Mouse (Mus musculus): ENCODE data around the gene Dclk3.

The Dclk3 gene

GRCm38 (mm10) chr9:111438904-111439835, at the start of gene Dclk3:
Dclk3 (plus strand) TSS chr9:111439081.
- peak; percentile 31 for DNase-seq (ENCODE audit: low spot score)

- DNase-seq (ENCODE audit: low spot score), result no peak
These were observed 48.9 kb upstream of the Dclk3 start for GRCm38 (mm10) chr9:111390016-111390415.

GRCm38 (mm10) chr9:111391036-111391435, 47.8 kb upstream of the Dclk3 start:
- DNase-seq (ENCODE audit: low spot score), result no peak

DNA sequence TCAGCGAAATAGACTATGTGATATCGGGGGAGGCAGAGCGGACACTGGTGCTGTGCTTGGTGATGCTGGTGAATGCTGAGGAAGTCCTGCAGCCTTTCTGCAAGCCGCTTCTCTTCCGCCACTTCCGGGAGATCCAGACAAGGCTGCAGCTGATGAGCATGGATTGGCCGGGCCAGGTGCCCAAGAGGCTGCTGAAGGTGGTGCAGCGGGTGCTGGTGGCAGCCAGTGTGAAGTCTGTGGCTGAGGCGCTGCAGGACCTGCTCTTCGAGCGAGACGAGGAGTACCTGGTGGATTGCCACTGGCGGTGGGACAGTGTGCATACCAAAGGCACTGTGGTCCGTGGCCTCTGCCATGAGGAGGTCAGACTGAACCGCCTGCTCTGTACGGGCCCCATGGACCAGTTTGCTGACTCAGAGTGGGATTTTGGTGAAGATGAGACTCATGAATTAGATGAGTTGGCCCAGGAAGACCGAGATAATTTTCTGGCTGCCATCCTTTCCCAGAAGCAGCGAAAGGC, 46.9 kb upstream of the Dclk3 start:
- DNase-seq (ENCODE audit: low spot score), result no peak

- no peak for DNase-seq (ENCODE audit: low spot score)
These were observed 43.6 kb upstream of the Dclk3 start for GRCm38 (mm10) chr9:111395265-111395664.

- no peak for DNase-seq (ENCODE audit: low spot score)
These were observed 40.8 kb upstream of the Dclk3 start for GRCm38 (mm10) chr9:111398059-111398458.

GRCm38 (mm10) chr9:111400089-111400488, 38.8 kb upstream of the Dclk3 start:
- no peak for DNase-seq (ENCODE audit: low spot score)

- no peak for DNase-seq (ENCODE audit: low spot score)
These were observed 35.7 kb upstream of the Dclk3 start for GRCm38 (mm10) chr9:111403159-111403558.

DNA sequence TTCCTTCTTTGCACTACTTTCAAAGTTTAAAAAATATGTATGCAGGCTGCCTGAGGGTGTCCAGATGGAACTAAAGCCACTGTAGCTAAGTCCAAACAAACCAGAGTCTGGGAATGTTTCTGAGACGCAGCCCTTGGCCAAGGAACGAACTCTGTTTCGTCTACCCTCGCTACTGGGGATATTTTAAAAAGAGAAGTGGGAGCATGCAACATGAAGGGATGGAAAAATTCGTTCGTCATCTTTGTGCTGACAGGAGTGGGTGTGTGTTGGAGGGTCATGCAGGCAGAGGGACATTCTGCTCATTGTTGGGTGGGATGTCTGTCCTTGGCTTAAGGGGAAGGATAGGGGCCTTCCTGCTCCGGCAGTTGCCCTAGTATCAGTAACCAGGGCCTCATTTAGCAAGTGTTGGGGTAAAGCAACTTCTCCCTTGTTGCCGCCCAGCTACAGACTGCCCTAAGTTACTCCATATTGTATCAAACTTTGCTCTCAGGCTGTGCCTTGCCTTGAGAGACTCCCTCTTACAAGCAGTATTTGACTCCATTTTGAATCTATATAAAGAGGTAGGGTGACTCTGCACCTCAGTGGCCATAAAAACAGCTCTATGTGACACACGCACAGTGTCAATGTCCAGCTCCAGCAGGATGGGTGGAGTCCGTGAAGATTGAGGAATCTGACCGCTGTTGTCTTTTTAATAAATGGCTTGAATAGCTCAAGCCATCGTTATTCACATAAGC, 34.4 kb upstream of the Dclk3 start:
- DNase-seq (ENCODE audit: low spot score), result no peak

GRCm38 (mm10) chr9:111405080-111405428, 33.8 kb upstream of the Dclk3 start:
- no peak for DNase-seq (ENCODE audit: low spot score)

DNA sequence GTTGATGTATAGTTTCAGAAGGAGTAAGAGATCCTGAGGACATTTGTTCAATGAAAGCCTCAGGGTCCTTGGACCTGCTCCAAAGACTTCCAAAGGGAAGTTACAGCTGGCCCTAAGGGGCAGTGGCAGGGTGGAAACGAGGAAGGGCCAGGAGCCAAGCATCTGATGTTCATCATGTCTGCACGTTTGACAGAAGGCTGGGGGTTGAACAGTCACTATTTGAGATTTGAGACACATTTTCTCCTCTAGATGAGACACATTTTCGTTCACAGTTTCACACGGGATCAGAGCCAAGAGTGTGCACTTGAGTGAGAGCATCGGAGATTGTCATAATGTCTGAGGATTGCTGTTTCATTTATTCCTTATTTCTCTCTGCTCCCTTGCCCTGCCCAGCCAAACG, 30.9 kb upstream of the Dclk3 start:
- no peak for DNase-seq (ENCODE audit: low spot score)

- DNase-seq (ENCODE audit: low spot score), result no peak
These were observed 30.5 kb upstream of the Dclk3 start for GRCm38 (mm10) chr9:111408427-111408826.

DNA sequence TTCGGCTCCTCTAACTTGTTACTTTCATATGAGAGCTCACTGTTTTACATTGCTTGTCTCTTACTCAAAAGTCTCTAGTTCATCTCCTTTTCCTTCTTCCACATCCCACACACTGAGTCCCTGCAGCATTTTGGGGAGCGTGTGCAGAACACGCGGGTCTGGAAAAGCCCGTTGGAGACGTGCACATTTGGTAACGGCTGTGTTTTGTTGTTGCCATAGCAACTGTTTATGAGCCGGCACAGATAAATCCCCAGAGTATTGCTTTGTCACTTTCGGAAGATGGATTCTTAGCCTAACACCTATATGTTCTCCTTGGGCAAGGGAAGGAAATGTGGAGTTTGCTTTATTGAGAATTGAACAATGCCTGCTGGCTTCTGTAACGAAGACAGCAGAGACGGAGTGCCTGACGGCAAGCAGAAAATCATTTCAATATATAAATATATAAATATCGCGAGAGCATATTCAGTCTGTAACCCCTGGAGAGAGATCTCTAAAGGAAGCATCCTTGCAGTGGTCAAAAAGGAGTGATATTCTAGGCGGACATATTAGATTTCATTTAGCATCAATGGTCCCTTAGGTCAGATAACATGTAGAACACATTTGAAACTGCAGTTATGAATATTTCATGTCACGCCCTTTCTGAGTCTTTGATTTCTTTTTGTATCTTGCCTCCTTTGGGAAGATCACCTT, 26.3 kb upstream of the Dclk3 start:
- no peak for DNase-seq (ENCODE audit: low spot score)

GRCm38 (mm10) chr9:111421862-111422261, 17.0 kb upstream of the Dclk3 start:
- no peak for DNase-seq (ENCODE audit: low spot score)

DNA sequence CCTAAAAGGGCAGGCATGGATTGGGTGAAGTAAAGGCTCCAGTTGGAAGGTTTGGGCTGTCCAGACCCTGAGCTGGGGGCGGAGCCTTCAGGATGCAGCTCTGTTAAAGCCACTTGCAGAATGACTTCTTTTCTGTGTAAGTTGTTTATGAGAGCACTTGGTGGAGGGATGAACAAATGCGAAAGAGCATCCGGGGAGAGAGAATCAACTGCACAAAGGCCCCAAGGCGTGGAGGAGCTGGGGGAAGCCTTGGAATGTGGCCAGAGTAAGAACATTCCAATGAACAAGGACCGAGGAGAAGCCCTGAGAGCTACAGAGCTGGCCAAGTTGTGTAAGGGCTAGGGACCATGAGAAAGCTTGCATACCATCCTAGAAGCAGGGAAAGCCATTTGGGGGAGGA, 16.3 kb upstream of the Dclk3 start:
- DNase-seq (ENCODE audit: low spot score), result no peak

GRCm38 (mm10) chr9:111425113-111425512, 13.8 kb upstream of the Dclk3 start:
- DNase-seq (ENCODE audit: low spot score), result no peak

DNA sequence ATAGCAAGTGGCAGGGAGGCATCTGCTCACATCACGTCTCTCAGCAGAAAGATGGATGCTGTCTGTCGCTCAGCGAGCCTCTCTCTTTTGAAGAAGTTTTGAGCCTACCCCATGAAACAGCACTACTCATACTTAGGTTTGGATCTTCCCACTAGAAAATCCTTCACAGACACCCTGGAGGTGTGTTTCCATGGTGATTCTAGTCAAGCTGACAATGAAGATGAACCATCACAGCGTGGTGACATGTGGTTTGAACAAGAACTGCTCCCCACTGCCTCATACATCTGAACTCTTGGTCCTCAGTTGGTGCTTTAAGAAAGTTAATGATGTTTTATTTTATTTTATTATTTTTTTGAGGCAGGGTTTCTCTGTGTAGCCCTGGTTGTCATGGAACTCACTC, 12.9 kb upstream of the Dclk3 start:
- no peak for DNase-seq (ENCODE audit: low spot score)

DNA sequence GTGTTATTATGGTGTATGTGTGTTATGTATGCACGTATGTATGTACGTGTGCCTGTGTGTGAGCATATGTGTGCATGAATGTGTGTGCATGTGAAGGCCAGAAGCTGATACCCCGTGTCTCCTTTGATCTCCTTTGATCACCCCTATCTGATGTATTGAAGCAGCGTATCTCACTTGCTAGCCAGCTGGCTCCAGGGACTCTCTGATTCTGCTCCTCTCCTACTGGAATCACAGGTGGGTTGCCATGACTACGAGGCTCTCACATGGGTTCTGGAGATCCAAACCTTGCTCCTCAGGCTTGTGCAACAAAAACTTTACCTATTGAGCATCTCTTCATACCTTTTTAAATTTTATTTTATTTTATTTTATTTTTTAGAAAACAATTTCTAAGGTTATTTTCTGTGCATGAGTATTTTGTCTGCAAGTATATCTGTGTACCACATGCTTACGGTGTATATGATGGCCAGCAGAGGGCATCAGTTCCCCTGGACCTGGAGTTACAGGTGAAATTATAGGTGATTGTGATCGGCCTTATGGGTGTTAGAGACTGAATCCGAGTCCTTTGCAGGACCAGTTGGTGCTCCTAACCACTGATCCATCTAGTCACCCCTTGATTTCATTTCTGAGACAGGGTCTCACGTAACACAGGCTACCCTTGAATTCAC, 10.9 kb upstream of the Dclk3 start:
- no peak for DNase-seq (ENCODE audit: low spot score)

DNA sequence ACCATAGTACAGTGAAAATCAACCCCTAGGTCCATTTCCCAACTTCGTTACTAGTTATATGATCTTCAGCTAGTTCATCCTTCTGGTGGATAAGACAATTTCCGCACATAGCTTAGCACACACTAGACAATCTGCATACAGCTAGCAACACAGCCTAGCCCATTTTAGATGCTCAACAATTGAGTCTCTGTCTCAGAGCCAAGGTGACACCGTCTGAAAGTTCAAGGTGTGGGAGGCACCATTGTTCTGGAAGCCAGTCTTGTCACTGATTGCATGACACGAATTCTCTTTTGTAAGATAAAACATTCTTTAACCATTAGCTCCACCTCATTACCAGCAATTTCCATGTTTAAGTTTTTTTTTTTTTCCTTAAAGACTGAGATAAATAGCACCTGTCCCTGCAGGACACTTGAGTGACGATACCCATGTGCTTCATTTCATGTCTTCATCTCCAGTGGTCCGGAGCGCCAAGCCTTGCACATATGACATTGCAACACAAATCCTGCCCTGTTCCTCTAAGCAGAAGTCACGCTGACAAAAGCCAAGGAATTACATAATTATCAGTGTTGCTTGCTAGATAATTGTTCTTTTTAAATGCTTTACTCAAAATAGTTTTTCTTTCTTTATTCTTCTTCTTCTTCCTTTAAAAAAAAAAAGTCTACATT, 10.1 kb upstream of the Dclk3 start:
- no peak for DNase-seq (ENCODE audit: low spot score)

- no peak for DNase-seq (ENCODE audit: low spot score)
These were observed 9.5 kb upstream of the Dclk3 start for GRCm38 (mm10) chr9:111429363-111429750.

- no peak for DNase-seq (ENCODE audit: low spot score)
These were observed 3.5 kb upstream of the Dclk3 start for GRCm38 (mm10) chr9:111435429-111435828.

DNA sequence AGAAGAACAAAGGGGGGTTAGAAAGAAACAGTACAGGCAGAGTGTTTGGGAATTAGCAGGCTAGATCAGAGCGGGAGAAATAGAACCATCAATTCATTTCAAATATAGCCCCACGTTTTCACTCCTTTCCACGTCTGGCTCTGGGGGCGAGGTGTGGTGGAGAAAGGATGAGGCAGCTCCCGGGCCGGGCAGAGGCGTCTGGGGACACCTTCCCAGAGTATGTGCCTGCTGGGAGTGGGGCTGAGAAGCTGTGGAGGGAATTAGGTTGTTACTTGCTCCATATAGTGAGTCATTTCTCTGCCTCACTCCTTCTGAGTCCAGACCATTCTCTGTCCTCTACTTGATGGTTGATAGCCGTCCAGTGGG, 938 bp downstream of the Dclk3 start:
- no peak for DNase-seq (ENCODE audit: low spot score)
